Mouse (Mus musculus): Measurements from ENCODE around the gene S100a6.
A peak's percentile ranks its signal among the peaks of the same experiment; 100 is the strongest.

The S100a6 gene

GRCm38 (mm10) chr3:90612728-90613291 is at the start of gene S100a6:
S100a6 (plus strand) TSS chr3:90612882.
- TF ChIP-seq CTCF (conservative IDR thresholded peaks at IDR 0.05; ENCODE audit: low read length) (peak; percentile 62), NANOG (IDR thresholded peaks at IDR 0.05; ENCODE audit: borderline replicate concordance, low read length) (no peak)
- no peaks in the 10 kb centered on the region for H3K9me3 ChIP-seq (ENCODE audit: low read length)
- H3K4me1 ChIP-seq (replicated peaks; ENCODE audit: low read depth, low read length), result peaks cover 53% of the 10 kb centered on the region
- H3K36me3 ChIP-seq (ENCODE audit: insufficient read depth, low read length), result no peaks in the 10 kb centered on the region
- H3K27me3 ChIP-seq (ENCODE audit: insufficient read depth, low read length), result peaks cover 32% of the 10 kb centered on the region
- H3K4me3 ChIP-seq (replicated peaks; ENCODE audit: low read length), result peak within 1 kb of the TSS; percentile 74

- H3K36me3 ChIP-seq (ENCODE audit: insufficient read depth, low read length), result no peaks in the 10 kb centered on the region
- H3K9me3 ChIP-seq (ENCODE audit: low read length), result no peaks in the 10 kb centered on the region
- H3K4me1 ChIP-seq (replicated peaks; ENCODE audit: low read depth, low read length), result no peaks in the 10 kb centered on the region
- TF ChIP-seq NANOG (IDR thresholded peaks at IDR 0.05; ENCODE audit: borderline replicate concordance, low read length) (no peak), POU5F1 (IDR thresholded peaks at IDR 0.05; ENCODE audit: borderline replicate concordance, low read length) (no peak), CTCF (conservative IDR thresholded peaks at IDR 0.05; ENCODE audit: low read length) (no peak)
- H3K4me3 ChIP-seq (replicated peaks; ENCODE audit: low read length), result no peak overlapping the region
- H3K27me3 ChIP-seq (ENCODE audit: insufficient read depth, low read length), result 0 out of 2 replicates have a peak, but pooled peaks cover 1% of the 10 kb centered on the region
Observed at GRCm38 (mm10) chr3:90574691-90575090, 38.0 kb upstream of the S100a6 start.

- Histone ChIP-seq H3K9me3 (ENCODE audit: low read length) (no peaks in the 10 kb centered on the region), H3K4me1 (replicated peaks; ENCODE audit: low read depth, low read length) (no peaks in the 10 kb centered on the region), H3K27me3 (ENCODE audit: insufficient read depth, low read length) (0 out of 2 replicates have a peak, but pooled peaks cover 1% of the 10 kb centered on the region), H3K36me3 (ENCODE audit: insufficient read depth, low read length) (no peaks in the 10 kb centered on the region), H3K4me3 (replicated peaks; ENCODE audit: low read length) (no peak overlapping the region)
- TF ChIP-seq POU5F1 (IDR thresholded peaks at IDR 0.05; ENCODE audit: borderline replicate concordance, low read length), result no peak
Observed at GRCm38 (mm10) chr3:90575320-90575719, 37.4 kb upstream of the S100a6 start.

- no peak overlapping the region for H3K4me3 ChIP-seq (replicated peaks; ENCODE audit: low read length)
- no peaks in the 10 kb centered on the region for H3K36me3 ChIP-seq (ENCODE audit: insufficient read depth, low read length)
- 0 out of 2 replicates have a peak, but pooled peaks cover 1% of the 10 kb centered on the region for H3K27me3 ChIP-seq (ENCODE audit: insufficient read depth, low read length)
- TF ChIP-seq NANOG (IDR thresholded peaks at IDR 0.05; ENCODE audit: borderline replicate concordance, low read length), result no peak
- TF ChIP-seq POU5F1 (IDR thresholded peaks at IDR 0.05; ENCODE audit: borderline replicate concordance, low read length), result no peak
- no peak for TF ChIP-seq CTCF (conservative IDR thresholded peaks at IDR 0.05; ENCODE audit: low read length)
- no peaks in the 10 kb centered on the region for H3K9me3 ChIP-seq (ENCODE audit: low read length)
- no peaks in the 10 kb centered on the region for H3K4me1 ChIP-seq (replicated peaks; ENCODE audit: low read depth, low read length)
Observed at GRCm38 (mm10) chr3:90576351-90577001, 36.2 kb upstream of the S100a6 start.

GRCm38 (mm10) chr3:90579433-90579832 is 33.2 kb upstream of the S100a6 start:
- Histone ChIP-seq H3K9me3 (ENCODE audit: low read length) (no peaks in the 10 kb centered on the region), H3K27me3 (ENCODE audit: insufficient read depth, low read length) (peaks cover 6% of the 10 kb centered on the region; the same call in 1 of the 2 replicates), H3K4me3 (replicated peaks; ENCODE audit: low read length) (no peak overlapping the region), H3K4me1 (replicated peaks; ENCODE audit: low read depth, low read length) (peaks cover 10% of the 10 kb centered on the region; the same call in 1 of the 2 replicates), H3K36me3 (ENCODE audit: insufficient read depth, low read length) (no peaks in the 10 kb centered on the region)
- TF ChIP-seq POU5F1 (IDR thresholded peaks at IDR 0.05; ENCODE audit: borderline replicate concordance, low read length), result no peak
- no peak for TF ChIP-seq NANOG (IDR thresholded peaks at IDR 0.05; ENCODE audit: borderline replicate concordance, low read length)
- TF ChIP-seq CTCF (conservative IDR thresholded peaks at IDR 0.05; ENCODE audit: low read length), result no peak

- no peaks in the 10 kb centered on the region for H3K9me3 ChIP-seq (ENCODE audit: low read length)
- TF ChIP-seq CTCF (conservative IDR thresholded peaks at IDR 0.05; ENCODE audit: low read length), result no peak
- TF ChIP-seq POU5F1 (IDR thresholded peaks at IDR 0.05; ENCODE audit: borderline replicate concordance, low read length), result no peak
- no peak for TF ChIP-seq NANOG (IDR thresholded peaks at IDR 0.05; ENCODE audit: borderline replicate concordance, low read length)
- no peak overlapping the region for H3K4me3 ChIP-seq (replicated peaks; ENCODE audit: low read length)
- peaks cover 10% of the 10 kb centered on the region; the same call in 1 of the 2 replicates for H3K27me3 ChIP-seq (ENCODE audit: insufficient read depth, low read length)
- no peaks in the 10 kb centered on the region for H3K36me3 ChIP-seq (ENCODE audit: insufficient read depth, low read length)
- H3K4me1 ChIP-seq (replicated peaks; ENCODE audit: low read depth, low read length), result peaks cover 20% of the 10 kb centered on the region
Observed at GRCm38 (mm10) chr3:90581141-90581540, 31.5 kb upstream of the S100a6 start.

- peaks cover 30% of the 10 kb centered on the region for H3K4me1 ChIP-seq (replicated peaks; ENCODE audit: low read depth, low read length)
- no peaks in the 10 kb centered on the region for H3K36me3 ChIP-seq (ENCODE audit: insufficient read depth, low read length)
- TF ChIP-seq POU5F1 (IDR thresholded peaks at IDR 0.05; ENCODE audit: borderline replicate concordance, low read length) (no peak), CTCF (conservative IDR thresholded peaks at IDR 0.05; ENCODE audit: low read length) (peak; percentile 85)
- no peaks in the 10 kb centered on the region for H3K9me3 ChIP-seq (ENCODE audit: low read length)
- H3K27me3 ChIP-seq (ENCODE audit: insufficient read depth, low read length), result peaks cover 12% of the 10 kb centered on the region; the same call in 1 of the 2 replicates
- H3K4me3 ChIP-seq (replicated peaks; ENCODE audit: low read length), result no peak overlapping the region
Observed at GRCm38 (mm10) chr3:90582156-90582555, 30.5 kb upstream of the S100a6 start.

GRCm38 (mm10) chr3:90582556-90582955 is 30.1 kb upstream of the S100a6 start:
- no peaks in the 10 kb centered on the region for H3K9me3 ChIP-seq (ENCODE audit: low read length)
- H3K4me3 ChIP-seq (replicated peaks; ENCODE audit: low read length), result no peak overlapping the region
- peaks cover 34% of the 10 kb centered on the region for H3K4me1 ChIP-seq (replicated peaks; ENCODE audit: low read depth, low read length)
- H3K27me3 ChIP-seq (ENCODE audit: insufficient read depth, low read length), result peaks cover 12% of the 10 kb centered on the region; the same call in 1 of the 2 replicates
- TF ChIP-seq NANOG (IDR thresholded peaks at IDR 0.05; ENCODE audit: borderline replicate concordance, low read length), result no peak
- TF ChIP-seq POU5F1 (IDR thresholded peaks at IDR 0.05; ENCODE audit: borderline replicate concordance, low read length), result no peak
- TF ChIP-seq CTCF (conservative IDR thresholded peaks at IDR 0.05; ENCODE audit: low read length), result no peak
- H3K36me3 ChIP-seq (ENCODE audit: insufficient read depth, low read length), result no peaks in the 10 kb centered on the region
